Mouse (Mus musculus) limb, embryonic 15.5 days (tissue): ENCODE measurements around the gene Snapin. TPM values are rescaled to one million over a fixed set of nuclear protein-coding genes. Genes with fewer than 3 reads are reported as not detected.
A peak's percentile ranks its signal among the peaks of the same experiment; 100 is the strongest.

ENCODE experiments used
- ATAC-seq: fragments of 200-750 bp; cut with Nextera tagmentation; 2 replicates; pipeline ENCODE4 v1.8.0; 2017; ENCODE audit warnings: low read depth, moderate TSS enrichment; ENCODE audit not compliant: insufficient number of reproducible peaks, low FRiP score, low TSS enrichment
- H3K27ac ChIP-seq: fragments of 300-500 bp; sonication (generic); 2 replicates; pipeline ENCODE4 v1.5.1; 2015; ENCODE audit warnings: moderate library complexity, mild to moderate bottlenecking, inconsistent platforms
- H3K27me3 ChIP-seq: fragments of 300-500 bp; sonication (generic); 2 replicates; pipeline ENCODE4 v1.6.1; 2015; ENCODE audit warnings: inconsistent platforms
- H3K36me3 ChIP-seq: fragments of 300-500 bp; sonication (generic); 2 replicates; pipeline ENCODE4 v1.6.1; 2015; ENCODE audit warnings: inconsistent platforms
- H3K4me1 ChIP-seq: fragments of 300-500 bp; sonication (generic); 2 replicates; pipeline ENCODE4 v1.6.1; 2015; ENCODE audit warnings: inconsistent platforms
- H3K4me2 ChIP-seq: fragments of 300-500 bp; sonication (generic); 2 replicates; pipeline ENCODE4 v1.6.1; 2015; ENCODE audit warnings: mild to moderate bottlenecking, inconsistent platforms
- H3K4me3 ChIP-seq: fragments of 300-500 bp; sonication (generic); 2 replicates; pipeline ENCODE4 v1.5.1; 2015; ENCODE audit warnings: mild to moderate bottlenecking, inconsistent platforms
- H3K9ac ChIP-seq: fragments of 300-500 bp; sonication (generic); 2 replicates; pipeline ENCODE4 v1.6.1; 2015; ENCODE audit warnings: inconsistent platforms
- H3K9me3 ChIP-seq: fragments of 300-500 bp; sonication (generic); 2 replicates; pipeline ENCODE4 v1.6.1; 2016; ENCODE audit warnings: inconsistent platforms
- WGBS: fragments of 180-500 bp; shearing (Covaris S2); methylation state at CpG from one replicate; pipeline ENCODE4 v1.1.7; 2015; 5-methylcytosine and 5-hydroxymethylcytosine counted together
- polyA plus RNA-seq: library from polyadenylated mRNA; unstranded; fragments of >200 nt; fragmentation: Nextera tagmentation; extraction: Ambion mirVana; gene quantifications from 2 replicates; pipeline ENCODE4 v1.2.1, GENCODE M21; 2015

Snapin gene
- polyA plus RNA-seq, 1 experiment from 2014 or later = 89.9 TPM

GRCm38 (mm10) chr3:90497597-90497996, 6.8 kb upstream of the Snapin start:
- peaks cover 67% of the 10 kb centered on the region for H3K36me3 ChIP-seq
- H3K27ac ChIP-seq = no peak overlapping the region
- no peak overlapping the region for H3K9ac ChIP-seq
- no peak for ATAC-seq
- no peaks in the 10 kb centered on the region for H3K27me3 ChIP-seq
- no peaks in the 10 kb centered on the region for H3K9me3 ChIP-seq
- no peak overlapping the region for H3K4me2 ChIP-seq
- H3K4me1 ChIP-seq = no peaks in the 10 kb centered on the region
- H3K4me3 ChIP-seq = no peak overlapping the region

GRCm38 (mm10) chr3:90495850-90496525, 5.2 kb upstream of the Snapin start:
- 86% methylated on average over 7 of the region's 7 CpGs for WGBS
- H3K36me3 ChIP-seq = peaks cover 52% of the 10 kb centered on the region

GRCm38 (mm10) chr3:90493831-90494540, 3.2 kb upstream of the Snapin start:
- no peaks in the 10 kb centered on the region for H3K27me3 ChIP-seq
- peaks cover 6% of the 10 kb centered on the region; the same call in 1 of the 2 replicates for H3K4me1 ChIP-seq
- H3K36me3 ChIP-seq = peaks cover 42% of the 10 kb centered on the region
- ATAC-seq = no peak
- no peak overlapping the region for H3K27ac ChIP-seq
- H3K9me3 ChIP-seq = no peaks in the 10 kb centered on the region
- no peak overlapping the region for H3K4me3 ChIP-seq
- WGBS = 65% methylated on average over 4 of the region's 4 CpGs
- no peak overlapping the region for H3K9ac ChIP-seq
- no peak overlapping the region for H3K4me2 ChIP-seq

More at GRCm38 (mm10) chr3:90495850-90496525, 5.2 kb upstream of the Snapin start:
- Histone ChIP-seq H3K27ac (no peak overlapping the region), H3K27me3 (no peaks in the 10 kb centered on the region), H3K9me3 (no peaks in the 10 kb centered on the region), H3K4me3 (no peak overlapping the region), H3K4me1 (no peaks in the 10 kb centered on the region), H3K9ac (no peak overlapping the region), H3K4me2 (no peak overlapping the region)
- no peak for ATAC-seq

GRCm38 (mm10) chr3:90491350-90491749, 517 bp upstream of the Snapin start:
- Histone ChIP-seq H3K9me3 (no peaks in the 10 kb centered on the region), H3K9ac (no peak overlapping the region), H3K4me1 (peaks cover 6% of the 10 kb centered on the region; the same call in 1 of the 2 replicates), H3K36me3 (peaks cover 40% of the 10 kb centered on the region), H3K27me3 (no peaks in the 10 kb centered on the region), H3K4me2 (no peak overlapping the region), H3K27ac (no peak overlapping the region), H3K4me3 (no peak overlapping the region)
- 45% methylated on average over 2 of the region's 2 CpGs for WGBS
- no peak for ATAC-seq

GRCm38 (mm10) chr3:90488576-90488975, 2.3 kb downstream of the Snapin start:
- Histone ChIP-seq H3K4me2 (no peak overlapping the region), H3K36me3 (peaks cover 53% of the 10 kb centered on the region), H3K4me3 (no peak overlapping the region), H3K9ac (no peak overlapping the region), H3K9me3 (no peaks in the 10 kb centered on the region), H3K4me1 (peaks cover 6% of the 10 kb centered on the region; the same call in 1 of the 2 replicates), H3K27ac (no peak overlapping the region), H3K27me3 (no peaks in the 10 kb centered on the region)
- WGBS = 77% methylated on average over 6 of the region's 6 CpGs
- ATAC-seq = no peak

- H3K36me3 ChIP-seq = peaks cover 68% of the 10 kb centered on the region
- WGBS = 78% methylated on average over 5 of the region's 5 CpGs
- no peaks in the 10 kb centered on the region for H3K9me3 ChIP-seq
- no peaks in the 10 kb centered on the region for H3K27me3 ChIP-seq
- H3K9ac ChIP-seq = no peak overlapping the region
- no peak for ATAC-seq
- H3K27ac ChIP-seq = no peak overlapping the region
- no peak overlapping the region for H3K4me2 ChIP-seq
- H3K4me1 ChIP-seq = peaks cover 6% of the 10 kb centered on the region; the same call in 1 of the 2 replicates
- H3K4me3 ChIP-seq = no peak overlapping the region
Observed at GRCm38 (mm10) chr3:90486998-90487397, 3.8 kb downstream of the Snapin start.

- Histone ChIP-seq H3K9me3 (no peaks in the 10 kb centered on the region), H3K27ac (peak within 1 kb of the TSS; percentile 93), H3K4me2 (peak within 1 kb of the TSS; percentile 60), H3K27me3 (no peaks in the 10 kb centered on the region), H3K4me3 (peak within 1 kb of the TSS; percentile 68), H3K36me3 (peaks cover 27% of the 10 kb centered on the region), H3K4me1 (peaks cover 9% of the 10 kb centered on the region), H3K9ac (peak within 1 kb of the TSS; percentile 86)
- under 1% methylated on average over 45 of the region's 45 CpGs for WGBS
- ATAC-seq = peak; percentile 99
Observed at GRCm38 (mm10) chr3:90475831-90476611, 14.8 kb downstream of the Snapin start, which contains the start of gene Ilf2. Ilf2 (plus strand) TSS chr3:90476126.

- Histone ChIP-seq H3K4me2 (peak overlapping the region; percentile 30; the same call in 1 of the 2 replicates), H3K27ac (no peak overlapping the region), H3K27me3 (no peaks in the 10 kb centered on the region), H3K4me1 (peaks cover 9% of the 10 kb centered on the region), H3K36me3 (peaks cover 19% of the 10 kb centered on the region), H3K4me3 (peak overlapping the region; percentile 68), H3K9ac (no peak overlapping the region), H3K9me3 (no peaks in the 10 kb centered on the region)
- WGBS = 40% methylated on average over 16 of the region's 16 CpGs
- ATAC-seq = no peak
Observed at GRCm38 (mm10) chr3:90475151-90475830, 15.5 kb downstream of the Snapin start.

GRCm38 (mm10) chr3:90472213-90472612, 18.6 kb downstream of the Snapin start:
- Histone ChIP-seq H3K9me3 (no peaks in the 10 kb centered on the region), H3K9ac (no peak overlapping the region), H3K27ac (no peak overlapping the region), H3K4me1 (peaks cover 7% of the 10 kb centered on the region), H3K27me3 (no peaks in the 10 kb centered on the region), H3K4me3 (no peak overlapping the region), H3K36me3 (no peaks in the 10 kb centered on the region), H3K4me2 (no peak overlapping the region)
- 24% methylated on average over 3 of the region's 3 CpGs for WGBS
- no peak for ATAC-seq

- peaks cover 35% of the 10 kb centered on the region for H3K27me3 ChIP-seq
Observed at GRCm38 (mm10) chr3:90467618-90468300, 23.1 kb downstream of the Snapin start.

GRCm38 (mm10) chr3:90466311-90466766, 24.5 kb downstream of the Snapin start:
- no peak overlapping the region for H3K27ac ChIP-seq

More at GRCm38 (mm10) chr3:90467618-90468300, 23.1 kb downstream of the Snapin start:
- ATAC-seq = no peak
- Histone ChIP-seq H3K4me1 (peaks cover 20% of the 10 kb centered on the region), H3K4me3 (no peak overlapping the region), H3K4me2 (no peak overlapping the region), H3K9ac (no peak overlapping the region), H3K9me3 (no peaks in the 10 kb centered on the region), H3K36me3 (no peaks in the 10 kb centered on the region), H3K27ac (no peak overlapping the region)
- WGBS = 91% methylated on average over 10 of the region's 10 CpGs

More at GRCm38 (mm10) chr3:90466311-90466766, 24.5 kb downstream of the Snapin start:
- H3K36me3 ChIP-seq = no peaks in the 10 kb centered on the region
- ATAC-seq = no peak
- peak overlapping the region; percentile 48 for H3K4me3 ChIP-seq
- H3K27me3 ChIP-seq = peaks cover 49% of the 10 kb centered on the region
- 1% methylated on average over 15 of the region's 15 CpGs for WGBS
- peak overlapping the region; percentile 93 for H3K4me2 ChIP-seq
- no peak overlapping the region for H3K9ac ChIP-seq
- no peaks in the 10 kb centered on the region for H3K9me3 ChIP-seq
- H3K4me1 ChIP-seq = peaks cover 20% of the 10 kb centered on the region
